Mouse (Mus musculus) G1E (cell line): Measurements from ENCODE around the gene Fmnl1. TPM values are rescaled to one million over a fixed set of nuclear protein-coding genes. Genes with fewer than 3 reads are reported as not detected.

Experiments
- ATAC-seq: 2 replicates; pipeline ENCODE4 v1.8.0; 2016; ENCODE audit warnings: mild to moderate bottlenecking; ENCODE audit not compliant: insufficient number of reproducible peaks, poor library complexity, low FRiP score, severe bottlenecking; ENCODE audit errors: extremely low read depth
- DNase-seq: peaks from one replicate; pipeline ENCODE4 v3.0.0; 2012; ENCODE audit warnings: low spot score
- H3K27me3 ChIP-seq: 2 replicates; pipeline ENCODE4 v1.6.1; 2012; ENCODE audit warnings: mild to moderate bottlenecking, low read length, inconsistent platforms; ENCODE audit not compliant: insufficient read depth
- H3K36me3 ChIP-seq: replicated peaks from 2 replicates; pipeline ENCODE3; 2012; ENCODE audit warnings: mild to moderate bottlenecking, inconsistent platforms
- H3K4me1 ChIP-seq: 2 replicates; pipeline ENCODE4 v1.6.1; 2012; ENCODE audit warnings: low read depth, low read length, inconsistent platforms, mixed read lengths; ENCODE audit not compliant: insufficient read depth
- H3K4me3 ChIP-seq: 2 replicates; pipeline ENCODE4 v1.5.1; 2012; ENCODE audit warnings: low read depth, mild to moderate bottlenecking, inconsistent platforms, low read length, moderate library complexity, mixed read lengths
- H3K9me3 ChIP-seq: replicated peaks from 2 replicates; pipeline ENCODE4 v1.6.1; 2012; ENCODE audit warnings: inconsistent platforms
- CTCF ChIP-seq: IDR thresholded peaks from 2 replicates; pipeline ENCODE4 v1.5.1; 2012; ENCODE audit warnings: low read depth, low read length, inconsistent platforms, mixed read lengths
- GATA1 ChIP-seq: IDR thresholded peaks from 2 replicates; pipeline ENCODE4 v1.6.1; 2012; ENCODE audit warnings: borderline replicate concordance, low read length, inconsistent platforms, mixed read lengths
- GATA2 ChIP-seq: IDR thresholded peaks from 2 replicates; pipeline ENCODE4 v1.6.1; 2012; ENCODE audit warnings: low read depth, low read length, inconsistent platforms, borderline replicate concordance
- POLR2AphosphoS5 ChIP-seq: IDR thresholded peaks from 2 replicates; pipeline ENCODE4 v1.6.1; 2012; ENCODE audit warnings: low read depth, low read length, inconsistent platforms; ENCODE audit not compliant: insufficient replicate concordance
- TAL1 ChIP-seq: conservative IDR thresholded peaks from 2 replicates; pipeline ENCODE4 v1.6.1; 2012; ENCODE audit warnings: low read depth, low read length, inconsistent platforms, mixed read lengths
- polyA plus RNA-seq: library from polyadenylated mRNA; stranded (reverse); fragments of >175 nt; gene quantifications from 2 replicates; pipeline ENCODE4 v1.2.3, GENCODE M21; 2012
- total RNA-seq, 2 experiments: library from RNA; stranded (forward) in 1 of 2; stranded (reverse) in 1 of 2; fragments of 200-1000 nt in 1 of 2; fragments of >200 nt in 1 of 2; fragmentation: Nextera tagmentation in 1 of 2; gene quantifications; 2 replicates each; pipeline ENCODE4 v1.2.3; 2014 to 2017

Fmnl1 gene
- total and polyA plus RNA-seq, 3 experiments, result 0.02 TPM; not detected in 2

DNA sequence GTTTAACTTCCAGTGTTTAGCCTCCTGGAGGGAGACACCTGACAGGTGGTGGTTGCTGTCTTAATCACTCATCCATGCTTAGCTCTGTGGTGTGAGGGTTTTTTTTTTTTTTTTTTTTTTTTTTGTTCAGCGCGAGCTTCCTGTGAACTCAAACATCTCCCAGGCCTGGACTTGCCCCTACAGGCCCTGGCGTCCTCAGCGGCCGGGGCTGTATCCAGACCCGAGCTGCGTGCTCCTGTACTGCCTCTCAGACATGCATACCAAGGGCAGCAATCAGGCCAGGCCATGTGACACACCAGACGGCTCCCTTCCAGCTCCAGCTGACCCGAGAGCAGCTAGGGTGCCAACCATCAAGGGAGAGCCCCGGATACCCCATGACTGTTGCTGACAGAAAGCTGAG, 66.0 kb downstream of the Fmnl1 start:
- no peak for ATAC-seq
- DNase-seq, result no peak
- H3K27me3 ChIP-seq, result no peaks in the 10 kb centered on the region
- peaks cover 89% of the 10 kb centered on the region for H3K36me3 ChIP-seq
- H3K4me1 ChIP-seq, result peaks cover 20% of the 10 kb centered on the region
- H3K9me3 ChIP-seq, result no peaks in the 10 kb centered on the region
- TF ChIP-seq CTCF, result no peak
- TF ChIP-seq GATA1, result no peak
- no peak for TF ChIP-seq TAL1
- TF ChIP-seq POLR2AphosphoS5, result no peak
- no peak for TF ChIP-seq GATA2
- H3K4me3 ChIP-seq, result no peak overlapping the region

- TF ChIP-seq POLR2AphosphoS5 (no peak), GATA2 (no peak), GATA1 (no peak), TAL1 (no peak), CTCF (no peak)
- no peaks in the 10 kb centered on the region for H3K27me3 ChIP-seq
Observed at GRCm38 (mm10) chr11:103237757-103238156, 66.8 kb downstream of the Fmnl1 start.

GRCm38 (mm10) chr11:103240740-103241139, 69.8 kb downstream of the Fmnl1 start:
- no peak overlapping the region for H3K4me3 ChIP-seq
- H3K36me3 ChIP-seq, result peaks cover 86% of the 10 kb centered on the region
- DNase-seq (no peak), ATAC-seq (no peak)
- TF ChIP-seq GATA1, result no peak
- TF ChIP-seq CTCF, result no peak
- TF ChIP-seq GATA2, result no peak
- no peak for TF ChIP-seq POLR2AphosphoS5
- no peak for TF ChIP-seq TAL1
- H3K27me3 ChIP-seq, result no peaks in the 10 kb centered on the region
- peaks cover 25% of the 10 kb centered on the region for H3K4me1 ChIP-seq
- H3K9me3 ChIP-seq, result no peaks in the 10 kb centered on the region

More at GRCm38 (mm10) chr11:103237757-103238156, 66.8 kb downstream of the Fmnl1 start:
- Histone ChIP-seq H3K4me1 (peaks cover 19% of the 10 kb centered on the region), H3K36me3 (peaks cover 90% of the 10 kb centered on the region), H3K9me3 (no peaks in the 10 kb centered on the region), H3K4me3 (no peak overlapping the region)
- ATAC-seq, result no peak
- no peak for DNase-seq

- Histone ChIP-seq H3K4me1 (peaks cover 60% of the 10 kb centered on the region), H3K4me3 (no peak overlapping the region), H3K27me3 (no peaks in the 10 kb centered on the region; the same call in 1 of the 2 replicates), H3K9me3 (no peaks in the 10 kb centered on the region), H3K36me3 (peaks cover 59% of the 10 kb centered on the region)
- TF ChIP-seq POLR2AphosphoS5 (no peak), CTCF (no peak), GATA1 (no peak), TAL1 (no peak), GATA2 (no peak)
- DNase-seq (no peak), ATAC-seq (no peak)
Observed at GRCm38 (mm10) chr11:103244856-103245255, 73.9 kb downstream of the Fmnl1 start.

- DNase-seq, result peak; percentile 37
- no peak for TF ChIP-seq GATA2
- peak; percentile 43 for TF ChIP-seq TAL1
- no peak for TF ChIP-seq POLR2AphosphoS5
- TF ChIP-seq CTCF, result no peak
- TF ChIP-seq GATA1, result no peak
- Histone ChIP-seq H3K9me3 (no peaks in the 10 kb centered on the region), H3K4me3 (peak overlapping the region; percentile 65; the same call in 1 of the 2 replicates), H3K36me3 (peaks cover 47% of the 10 kb centered on the region), H3K4me1 (peaks cover 66% of the 10 kb centered on the region), H3K27me3 (no peaks in the 10 kb centered on the region; the same call in 1 of the 2 replicates)
- ATAC-seq, result peak; percentile 52
Observed at GRCm38 (mm10) chr11:103246081-103246730, 75.3 kb downstream of the Fmnl1 start.

- TF ChIP-seq POLR2AphosphoS5 (no peak), GATA2 (no peak), TAL1 (no peak), CTCF (no peak), GATA1 (no peak)
- Histone ChIP-seq H3K4me3 (peak overlapping the region; percentile 65; the same call in 1 of the 2 replicates), H3K4me1 (peaks cover 65% of the 10 kb centered on the region), H3K9me3 (no peaks in the 10 kb centered on the region), H3K36me3 (peaks cover 42% of the 10 kb centered on the region), H3K27me3 (no peaks in the 10 kb centered on the region; the same call in 1 of the 2 replicates)
- no peak for ATAC-seq
- DNase-seq, result no peak
Observed at GRCm38 (mm10) chr11:103246731-103247290, 75.9 kb downstream of the Fmnl1 start.
